Mouse (Mus musculus): ENCODE results near the gene Tagap1.
"Not testable (repeated sequence)": the region's sequence is repeated elsewhere in the genome, so short reads cannot be mapped to it uniquely, and the experiment has no call there.

The Tagap1 gene

GRCm38 (mm10) chr17:6962339-6962738 lies 1.4 kb upstream of the Tagap1 start:
- DNase-seq (ENCODE audit: low spot score in 2 of 2) = not testable (repeated sequence)

GRCm38 (mm10) chr17:6961181-6962000 lies 435 bp upstream of the Tagap1 start:
- peak in 1 of 2 experiments; percentile 10 for DNase-seq (ENCODE audit: low spot score in 2 of 2)

GRCm38 (mm10) chr17:6960349-6960748 lies 607 bp downstream of the Tagap1 start:
- DNase-seq (ENCODE audit: low spot score in 2 of 2) = not testable (repeated sequence)

GRCm38 (mm10) chr17:6959543-6960259 lies 1.3 kb downstream of the Tagap1 start:
- DNase-seq (ENCODE audit: low spot score in 2 of 2) = not testable (repeated sequence)

- not testable (repeated sequence) for DNase-seq (ENCODE audit: low spot score in 2 of 2)
Measured at GRCm38 (mm10) chr17:6958881-6959280, 2.1 kb downstream of the Tagap1 start.

GRCm38 (mm10) chr17:6948769-6949228 lies 12.2 kb downstream of the Tagap1 start:
- not testable (repeated sequence) for DNase-seq (ENCODE audit: low spot score in 2 of 2)

- DNase-seq (ENCODE audit: low spot score in 2 of 2) = peak; percentile 80 to 84
Measured at GRCm38 (mm10) chr17:6947984-6948768, 12.8 kb downstream of the Tagap1 start, which contains the start of gene Rsph3b. TSS of gene Rsph3b (minus strand) at chr17:6948682.

- not testable (repeated sequence) for DNase-seq (ENCODE audit: low spot score in 2 of 2)
Measured at GRCm38 (mm10) chr17:6947637-6947983, 13.3 kb downstream of the Tagap1 start.

- DNase-seq (ENCODE audit: low spot score in 2 of 2) = not testable (repeated sequence)
Measured at GRCm38 (mm10) chr17:6942560-6942959, 18.4 kb downstream of the Tagap1 start.

- not testable (repeated sequence) for DNase-seq (ENCODE audit: low spot score in 2 of 2)
Measured at GRCm38 (mm10) chr17:6931625-6932024, 29.3 kb downstream of the Tagap1 start.

GRCm38 (mm10) chr17:6920351-6920894 lies 40.5 kb downstream of the Tagap1 start:
- not testable (repeated sequence) for DNase-seq (ENCODE audit: low spot score in 2 of 2)

GRCm38 (mm10) chr17:6919388-6919787 lies 41.6 kb downstream of the Tagap1 start:
- not testable (repeated sequence) for DNase-seq (ENCODE audit: low spot score in 2 of 2)

- not testable (repeated sequence) for DNase-seq (ENCODE audit: low spot score in 2 of 2)
Measured at GRCm38 (mm10) chr17:6915282-6915681, 45.7 kb downstream of the Tagap1 start.

GRCm38 (mm10) chr17:6914066-6914465 lies 46.9 kb downstream of the Tagap1 start:
- DNase-seq (ENCODE audit: low spot score in 2 of 2) = not testable (repeated sequence)
